Mouse (Mus musculus): ENCODE data around the gene Lgmn. TPM values are rescaled to one million over a fixed set of nuclear protein-coding genes. Genes with fewer than 3 reads are reported as not detected.

Gene Lgmn
- total and polyA plus RNA-seq, 3 experiments = 38.5 to 49.9 (median 42.6) TPM

DNA sequence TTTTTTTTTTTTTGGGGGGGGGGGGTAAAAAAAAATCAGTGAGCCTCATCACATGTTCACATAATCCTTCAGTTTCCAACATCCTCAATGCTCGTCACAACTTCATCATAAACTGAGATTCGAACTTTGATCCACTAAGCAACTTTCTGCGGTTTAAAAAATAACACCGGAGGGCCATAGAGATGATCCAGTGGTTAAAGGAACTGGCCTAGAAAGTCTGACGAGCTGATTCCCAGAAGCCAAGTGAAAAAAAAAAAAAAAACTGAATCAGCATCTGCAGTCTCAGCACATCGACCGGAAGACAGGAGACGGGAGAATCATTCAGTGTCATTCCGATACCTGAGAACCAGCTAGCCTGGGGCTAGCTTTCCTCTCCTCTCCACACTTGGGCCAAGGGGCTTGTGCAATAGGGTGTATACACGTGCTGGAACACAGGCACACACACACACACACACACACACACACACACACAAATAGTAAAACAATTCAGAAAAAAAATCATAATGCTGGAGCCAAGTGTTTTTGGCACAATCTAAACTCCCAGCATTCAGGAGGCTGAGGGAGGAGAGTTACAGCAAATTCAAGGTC is 2.6 kb downstream of the Lgmn start:
- no peak overlapping the region for H3K27ac ChIP-seq (ENCODE audit: insufficient read depth, low read depth)
- peaks cover 15 to 45% of the 10 kb centered on the region in 2 experiments for H3K4me1 ChIP-seq (ENCODE audit: control insufficient read depth in 1 of 2, insufficient read depth in 2 of 2)

DNA sequence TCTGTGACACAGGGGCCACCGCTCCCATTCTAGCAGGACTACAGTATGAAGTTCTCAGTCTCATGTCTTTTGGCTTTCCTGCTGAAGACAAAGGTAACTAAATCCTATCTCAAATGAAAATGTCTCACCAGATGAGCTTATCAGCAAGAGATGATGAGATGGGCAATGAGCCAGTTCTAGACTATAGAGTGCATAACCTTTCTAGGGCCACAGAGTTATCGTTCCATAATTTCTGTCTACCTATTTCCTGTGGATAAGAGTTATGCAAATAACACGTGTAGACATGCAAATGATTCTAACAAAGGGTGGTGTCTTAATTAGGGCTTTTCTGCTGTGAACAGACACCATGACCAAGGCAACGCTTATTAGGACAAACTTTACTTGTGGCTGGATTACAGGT is 5.5 kb downstream of the Lgmn start:
- Histone ChIP-seq H3K4me2 (ENCODE audit: insufficient read depth, low read depth, poor library complexity, severe bottlenecking) (no peak overlapping the region), H3K36me3 (replicated peaks in 1 of 2; ENCODE audit: control insufficient read depth in 1 of 2, insufficient read depth in 1 of 2, low read length in 1 of 2) (peaks cover 4 to 30% of the 10 kb centered on the region in 2 experiments), H3K27ac (ENCODE audit: insufficient read depth, low read depth) (no peak overlapping the region), H3K9ac (ENCODE audit: insufficient read depth, low read depth) (no peak overlapping the region), H3K79me2 (replicated peaks; ENCODE audit: control insufficient read depth, extremely low read depth, insufficient read depth, poor library complexity, severe bottlenecking) (peaks cover 9% of the 10 kb centered on the region), H3K27me3 (replicated peaks) (no peaks in the 10 kb centered on the region), H3K4me3 (replicated peaks in 1 of 3; ENCODE audit: low read depth in 2 of 3, low read length in 2 of 3, poor library complexity in 1 of 3) (no peak overlapping the region), H3K4me1 (ENCODE audit: control insufficient read depth in 1 of 2, insufficient read depth in 2 of 2) (peaks cover 21 to 50% of the 10 kb centered on the region in 2 experiments), H3K9me3 (replicated peaks; ENCODE audit: low read length) (peaks cover 4% of the 10 kb centered on the region)
- in situ Hi-C loops (cut with MboI; ENCODE audit: low pct_ligation_motif_present, low pct_unique_long_range_greater_than_20kb, low sequenced_read_pairs) (no loop called here), dilution Hi-C loops (cut with MboI; ENCODE audit: extremely low pct_ligation_motif_present, extremely low pct_unique_long_range_greater_than_20kb, low sequenced_read_pairs) (no loop called here)
- TF ChIP-seq JUN (IDR thresholded peaks at IDR 0.05; ENCODE audit: insufficient read depth, low read depth, low read length) (no peak), RAD21 (IDR thresholded peaks at IDR 0.05; ENCODE audit: low read depth, low read length) (no peak), MEF2A (IDR thresholded peaks at IDR 0.05; ENCODE audit: borderline replicate concordance, low read depth, low read length) (no peak), CHD1 (IDR thresholded peaks at IDR 0.05; ENCODE audit: low read depth, low read length) (no peak), ZNF384 (IDR thresholded peaks at IDR 0.05; ENCODE audit: low read depth, low read length) (no peak), MXI1 (IDR thresholded peaks at IDR 0.05; ENCODE audit: low read depth, low read length) (no peak), BHLHE40 (IDR thresholded peaks at IDR 0.05; ENCODE audit: low read depth, low read length) (no peak), MAX (IDR thresholded peaks at IDR 0.05; ENCODE audit: low read length) (no peak), USF2 (conservative IDR thresholded peaks at IDR 0.05; ENCODE audit: low read depth, low read length) (no peak), CTCF (conservative IDR thresholded peaks at IDR 0.05 in 1 of 2, IDR thresholded peaks at IDR 0.05 in 1 of 2; ENCODE audit: low read depth in 2 of 2, low read length in 2 of 2) (no peak), UBTF (IDR thresholded peaks at IDR 0.05; ENCODE audit: low read depth, low read length) (no peak), JUND (conservative IDR thresholded peaks at IDR 0.05; ENCODE audit: low read depth, low read length) (no peak), TCF12 (IDR thresholded peaks at IDR 0.05; ENCODE audit: low read depth, low read length) (no peak), SMC3 (IDR thresholded peaks at IDR 0.05; ENCODE audit: low read depth, low read length) (no peak), PAX5 (IDR thresholded peaks at IDR 0.05; ENCODE audit: low read length) (no peak)
- DNase-seq (ENCODE audit: extremely low read depth) = no peak

More for the DNA sequence above, 2.6 kb downstream of the Lgmn start:
- Histone ChIP-seq H3K36me3 (replicated peaks in 1 of 2; ENCODE audit: control insufficient read depth in 1 of 2, insufficient read depth in 1 of 2, low read length in 1 of 2) (peaks cover 0 to 20% of the 10 kb centered on the region in 2 experiments), H3K9ac (ENCODE audit: insufficient read depth, low read depth) (no peak overlapping the region), H3K4me2 (ENCODE audit: insufficient read depth, low read depth, poor library complexity, severe bottlenecking) (no peak overlapping the region), H3K27me3 (replicated peaks) (no peaks in the 10 kb centered on the region), H3K79me2 (replicated peaks; ENCODE audit: control insufficient read depth, extremely low read depth, insufficient read depth, poor library complexity, severe bottlenecking) (peaks cover 9% of the 10 kb centered on the region), H3K4me3 (replicated peaks in 1 of 3; ENCODE audit: low read depth in 2 of 3, low read length in 2 of 3, poor library complexity in 1 of 3) (no peak overlapping the region), H3K9me3 (replicated peaks; ENCODE audit: low read length) (no peaks in the 10 kb centered on the region)
- in situ Hi-C loops (cut with MboI; ENCODE audit: low pct_ligation_motif_present, low pct_unique_long_range_greater_than_20kb, low sequenced_read_pairs) (no loop called here), dilution Hi-C loops (cut with MboI; ENCODE audit: extremely low pct_ligation_motif_present, extremely low pct_unique_long_range_greater_than_20kb, low sequenced_read_pairs) (no loop called here)
- DNase-seq (ENCODE audit: extremely low read depth) = no peak
- no peak for TF ChIP-seq USF1 (IDR thresholded peaks at IDR 0.05; ENCODE audit: low read depth, low read length)
- no peak for TF ChIP-seq CHD2 (IDR thresholded peaks at IDR 0.05; ENCODE audit: low read length)
- TF ChIP-seq BHLHE40 (IDR thresholded peaks at IDR 0.05; ENCODE audit: low read depth, low read length) = no peak
- no peak for TF ChIP-seq EP300 (IDR thresholded peaks at IDR 0.05; ENCODE audit: low read length)
- no peak for TF ChIP-seq TBP (conservative IDR thresholded peaks at IDR 0.05; ENCODE audit: low read depth, low read length)
- TF ChIP-seq ZC3H11A (IDR thresholded peaks at IDR 0.05; ENCODE audit: low read depth, low read length) = no peak
- no peak for TF ChIP-seq ELF1 (IDR thresholded peaks at IDR 0.05; ENCODE audit: low read depth, low read length)
- TF ChIP-seq NELFE (IDR thresholded peaks at IDR 0.05; ENCODE audit: low read depth, low read length) = no peak
- TF ChIP-seq IRF4 (IDR thresholded peaks at IDR 0.05; ENCODE audit: low read depth, low read length) = no peak
- TF ChIP-seq MYC (IDR thresholded peaks at IDR 0.05; ENCODE audit: low read depth, low read length) = no peak
- no peak for TF ChIP-seq CTCF (conservative IDR thresholded peaks at IDR 0.05 in 1 of 2, IDR thresholded peaks at IDR 0.05 in 1 of 2; ENCODE audit: low read depth in 2 of 2, low read length in 2 of 2)
- no peak for TF ChIP-seq ZNF384 (IDR thresholded peaks at IDR 0.05; ENCODE audit: low read depth, low read length)
- no peak for TF ChIP-seq HCFC1 (IDR thresholded peaks at IDR 0.05; ENCODE audit: low read depth, low read length)
- TF ChIP-seq RCOR1 (conservative IDR thresholded peaks at IDR 0.05; ENCODE audit: low read depth, low read length) = no peak
- no peak for TF ChIP-seq CHD1 (IDR thresholded peaks at IDR 0.05; ENCODE audit: low read depth, low read length)
- TF ChIP-seq RAD21 (IDR thresholded peaks at IDR 0.05; ENCODE audit: low read depth, low read length) = no peak
- no peak for TF ChIP-seq SMC3 (IDR thresholded peaks at IDR 0.05; ENCODE audit: low read depth, low read length)
- TF ChIP-seq TCF12 (IDR thresholded peaks at IDR 0.05; ENCODE audit: low read depth, low read length) = no peak

Data from CH12.LX (cell line).